Mouse (Mus musculus) adrenal gland, postnatal 0 days (tissue): ENCODE measurements around the gene Sgo1. TPM values are rescaled to one million over a fixed set of nuclear protein-coding genes. Genes with fewer than 3 reads are reported as not detected.

ENCODE experiments used
- polyA plus RNA-seq: library from polyadenylated mRNA; unstranded; fragments of >200 nt; fragmentation: Nextera tagmentation; extraction: Ambion mirVana; gene quantifications from 2 replicates; pipeline ENCODE4 v1.2.1, GENCODE M21; 2015

Sgo1 gene
- 11.8 and 12.4 TPM in 2 replicates for polyA plus RNA-seq

DNA sequence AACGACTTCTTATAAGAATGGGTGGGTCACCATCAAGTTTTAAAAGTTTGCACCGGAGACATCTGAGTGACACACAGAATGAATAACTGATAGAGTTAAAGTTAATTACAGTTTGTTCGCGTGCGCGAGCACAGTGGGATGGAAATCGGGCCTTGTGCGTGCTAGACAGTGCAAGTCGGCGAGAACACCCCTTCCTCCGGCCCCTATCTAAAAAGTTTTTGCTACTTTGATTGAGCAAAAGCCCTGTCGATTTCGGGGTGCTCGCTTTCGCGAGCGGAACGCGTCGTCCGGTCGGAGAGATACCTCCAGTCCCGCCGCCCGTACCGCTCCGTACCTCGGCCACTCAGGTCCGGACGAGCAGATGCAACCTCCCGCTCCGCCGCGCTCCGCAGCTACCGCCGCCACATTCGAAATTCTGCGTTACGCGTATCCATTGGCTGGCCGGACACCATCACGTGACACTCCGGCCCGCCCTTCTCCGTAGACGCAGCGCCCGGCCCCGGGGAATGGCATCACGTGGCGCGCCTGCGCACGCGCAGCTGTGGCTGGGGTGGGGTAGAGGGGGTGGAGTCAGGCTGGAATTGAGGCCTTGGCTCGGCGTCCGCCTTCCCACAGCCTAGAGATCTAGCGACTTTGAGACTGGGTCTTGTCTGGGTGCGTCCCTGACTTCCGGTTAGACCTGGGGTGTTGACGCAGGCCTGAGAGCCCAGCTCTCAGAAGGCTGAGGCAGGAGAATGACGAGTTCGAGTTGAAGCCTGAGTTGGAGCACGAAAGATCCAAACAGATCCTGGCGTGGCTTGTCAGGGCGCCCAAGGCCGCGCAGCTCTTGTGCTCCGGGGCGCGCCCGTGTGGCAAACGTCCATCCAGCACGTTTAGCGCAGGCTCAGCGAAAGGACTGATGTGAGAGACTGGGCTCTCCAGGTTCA is at the start of gene Sgo1:
Gene Sgo1 (minus strand): TSS at position 457 of the 926 bp plus-strand sequence.

Other genes with a start within 250 kb of the Sgo1 start
- gene Efhb, start 226.0 kb downstream of the Sgo1 start, polyA plus RNA-seq, result 0.72 and 0.90 TPM in 2 replicates
- 93.5 and 120 TPM in 2 replicates for gene Rab5a, start 210.1 kb downstream of the Sgo1 start, polyA plus RNA-seq
- gene Pp2d1, start 149.9 kb downstream of the Sgo1 start, polyA plus RNA-seq, result 0.17 TPM in 1 of 2 replicates, not detected in the other
- 6.6 and 9.5 TPM in 2 replicates for gene Kat2b, start 122.5 kb downstream of the Sgo1 start, polyA plus RNA-seq
- gene Sult1c2, start 157.0 kb upstream of the Sgo1 start, polyA plus RNA-seq, result 0.25 and 0.79 TPM in 2 replicates